Mouse (Mus musculus): ENCODE measurements around the gene 1700109H08Rik.
A peak's percentile ranks its signal among the peaks of the same experiment; 100 is the strongest.
"Not testable (repeated sequence)": the region's sequence is repeated elsewhere in the genome, so short reads cannot be mapped to it uniquely, and the experiment has no call there.

Gene 1700109H08Rik

DNA sequence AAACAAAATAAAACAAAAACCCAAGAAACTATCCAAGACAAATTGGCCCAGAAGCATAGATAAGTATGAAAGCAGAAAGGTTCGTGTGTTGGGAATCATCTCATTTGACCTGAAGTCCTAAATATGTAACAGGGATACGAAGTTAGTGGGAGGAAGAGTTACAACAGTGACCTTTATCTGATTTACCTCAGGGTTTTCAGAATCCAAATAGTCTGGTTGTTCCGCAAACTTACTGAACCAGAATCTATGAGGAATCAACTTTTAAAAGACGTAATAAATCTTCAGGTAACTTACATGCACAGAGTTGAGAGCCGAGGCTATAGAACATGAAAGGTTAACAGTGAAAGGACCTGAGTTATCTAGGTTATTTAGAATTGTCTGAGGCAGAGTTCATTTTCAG lies 27.4 kb downstream of the 1700109H08Rik start:
- no peak for DNase-seq (ENCODE audit: low read depth, low spot score)

DNA sequence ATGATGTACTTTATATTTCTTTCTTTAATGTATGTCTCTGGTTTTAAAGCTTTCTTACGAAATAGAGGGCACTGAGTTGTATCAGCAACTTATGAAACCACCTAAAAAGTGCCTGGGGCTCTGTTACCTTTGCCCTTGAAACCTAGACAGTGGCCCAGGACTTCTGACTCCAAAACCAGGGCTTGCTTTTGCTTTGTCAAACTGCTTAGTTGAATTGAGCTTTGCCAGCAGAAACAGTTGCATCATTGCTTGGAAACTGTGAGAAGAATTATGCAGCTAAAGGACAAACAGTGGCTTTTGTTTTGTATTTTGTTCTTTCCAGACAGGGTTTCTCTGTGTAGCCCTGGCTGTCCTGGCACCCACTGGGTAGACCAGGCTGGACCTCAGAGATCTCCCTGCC lies 28.9 kb downstream of the 1700109H08Rik start:
- DNase-seq (ENCODE audit: low read depth, low spot score): no peak

- no peak for DNase-seq (ENCODE audit: low read depth, low spot score)
Measured at GRCm38 (mm10) chr5:3600790-3601189, 29.4 kb downstream of the 1700109H08Rik start.

- no peak for DNase-seq (ENCODE audit: low read depth, low spot score)
Measured at GRCm38 (mm10) chr5:3607114-3607513, 35.7 kb downstream of the 1700109H08Rik start.

DNA sequence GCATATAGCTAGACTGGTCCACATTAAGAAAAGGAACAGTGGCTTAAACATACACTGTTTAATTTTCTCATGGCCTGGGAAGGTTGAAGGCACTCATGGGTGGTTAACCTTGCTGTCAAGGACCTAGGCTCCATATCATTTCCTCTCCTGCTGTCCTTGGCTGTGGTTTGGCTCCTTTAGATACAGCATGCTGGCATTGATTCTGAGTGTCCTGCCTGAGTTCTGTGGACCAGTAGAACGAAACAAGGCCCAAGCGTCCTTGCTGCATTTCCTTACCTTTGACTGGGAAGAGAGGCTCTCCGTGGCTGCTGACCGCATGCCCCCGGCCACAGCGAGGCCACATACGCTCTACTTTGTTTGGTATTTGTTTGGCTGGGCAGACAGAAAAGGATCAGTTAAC lies 37.9 kb downstream of the 1700109H08Rik start:
- DNase-seq (ENCODE audit: low read depth, low spot score): no peak

DNA sequence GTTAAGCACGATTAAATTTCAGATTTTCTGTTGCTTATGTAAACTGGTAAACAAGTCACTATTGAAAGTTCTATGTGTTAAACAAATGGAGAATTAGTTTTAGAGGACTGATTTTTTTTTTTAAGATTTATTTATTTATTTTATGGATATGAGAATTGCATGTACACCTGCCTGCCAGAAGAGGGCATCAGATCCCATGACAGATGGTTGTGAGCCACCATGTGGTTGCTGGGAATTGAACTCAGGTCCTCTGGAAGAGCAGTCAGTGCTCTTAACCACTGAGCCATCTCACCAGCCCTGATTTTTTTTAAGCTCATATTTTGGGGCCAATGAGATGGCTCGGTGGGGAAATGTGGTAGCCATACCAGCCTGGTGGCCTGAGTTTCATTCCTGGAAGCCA lies 40.5 kb downstream of the 1700109H08Rik start:
- DNase-seq (ENCODE audit: low read depth, low spot score): not testable (repeated sequence)

GRCm38 (mm10) chr5:3620486-3620885 lies 49.1 kb downstream of the 1700109H08Rik start:
- no peak for DNase-seq (ENCODE audit: low read depth, low spot score)

- no peak for DNase-seq (ENCODE audit: low read depth, low spot score)
Measured at GRCm38 (mm10) chr5:3630055-3630454, 58.7 kb downstream of the 1700109H08Rik start.

DNA sequence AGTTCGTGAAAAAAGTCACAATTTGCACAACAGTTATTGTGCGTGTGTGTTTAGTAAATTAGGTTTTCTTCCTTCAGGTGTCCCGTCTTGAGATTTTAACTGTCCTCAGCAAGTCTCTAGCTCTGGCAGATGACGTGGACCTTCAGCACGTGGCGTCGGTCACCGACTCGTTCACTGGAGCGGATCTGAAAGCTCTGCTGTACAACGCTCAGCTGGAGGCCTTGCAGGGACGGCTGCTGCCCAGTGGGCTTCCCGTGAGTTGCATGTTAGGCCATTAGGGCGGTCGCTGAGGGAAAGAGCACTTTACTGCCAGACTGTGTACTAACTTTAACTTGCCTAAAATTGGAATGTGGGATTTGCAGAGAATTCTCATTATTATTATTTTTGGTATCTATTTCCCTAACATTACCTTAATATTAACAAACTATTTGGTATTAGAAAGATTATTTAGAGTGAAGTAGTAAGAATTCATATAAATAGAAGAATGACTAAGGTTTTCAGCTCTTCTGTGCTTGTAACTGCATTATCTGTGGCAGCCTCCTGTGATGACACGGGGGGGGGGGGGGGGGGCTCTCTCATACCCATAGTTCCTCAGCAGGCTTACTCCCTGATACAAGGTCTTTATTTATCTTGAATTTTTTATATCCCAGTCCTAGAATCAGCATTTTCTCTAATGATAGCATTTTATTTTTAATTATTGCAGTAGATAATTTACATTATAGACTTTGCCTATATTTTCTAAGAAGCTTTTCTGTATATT lies 60.3 kb downstream of the 1700109H08Rik start:
- DNase-seq (ENCODE audit: low read depth, low spot score): no peak

- no peak for DNase-seq (ENCODE audit: low read depth, low spot score)
Measured at GRCm38 (mm10) chr5:3632285-3632684, 60.9 kb downstream of the 1700109H08Rik start.

DNA sequence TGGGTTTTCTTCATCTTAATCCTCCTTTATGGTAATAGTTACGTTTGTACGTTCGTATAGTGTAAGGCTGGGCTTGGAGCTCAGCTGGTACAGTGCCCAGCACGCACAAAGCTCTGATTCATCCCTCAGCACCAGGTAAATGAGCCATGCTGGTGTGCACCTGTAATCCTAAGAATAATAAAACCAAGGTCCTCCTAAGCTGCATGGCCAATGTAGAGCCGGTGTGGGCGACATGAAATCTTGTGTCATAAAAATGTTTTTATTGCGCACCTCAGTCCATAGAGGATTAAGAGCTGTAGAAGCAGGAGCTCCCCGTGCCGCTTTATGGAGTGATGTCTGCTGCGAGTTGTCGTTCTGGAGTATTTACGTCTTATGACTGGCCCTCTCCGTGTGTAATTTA lies 61.9 kb downstream of the 1700109H08Rik start:
- no peak for DNase-seq (ENCODE audit: low read depth, low spot score)

DNA sequence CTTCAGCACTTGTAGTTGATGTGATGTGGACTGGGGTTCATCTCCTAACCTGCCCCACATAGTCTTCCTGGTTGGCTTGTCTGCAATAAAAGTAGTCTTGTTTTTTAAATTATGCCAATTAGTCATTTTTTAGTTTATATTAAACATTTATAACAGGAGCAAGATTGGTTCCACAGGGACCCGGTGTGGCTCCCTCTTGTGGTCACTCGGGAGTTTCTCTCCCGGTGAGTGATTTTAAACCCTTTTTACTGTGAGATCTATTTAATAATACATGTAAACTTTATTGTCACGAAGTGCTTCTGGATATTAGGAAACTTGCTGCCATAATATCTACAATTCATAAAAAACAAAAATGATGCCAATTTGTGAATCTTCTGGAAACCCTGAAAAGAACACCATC lies 62.6 kb downstream of the 1700109H08Rik start:
- DNase-seq (ENCODE audit: low read depth, low spot score): peak; percentile 35

Data from CD4-positive, CD25-positive, alpha-beta regulatory T cell, adult 2 months (primary cell).